Mouse (Mus musculus): ENCODE results near the gene Nrp2. TPM values are rescaled to one million over a fixed set of nuclear protein-coding genes. Genes with fewer than 3 reads are reported as not detected.
A peak's percentile ranks its signal among the peaks of the same experiment; 100 is the strongest.

Nrp2 gene
- total and polyA plus RNA-seq, 2 experiments from 2014 or later: 17.4 to 48.7 TPM

DNA sequence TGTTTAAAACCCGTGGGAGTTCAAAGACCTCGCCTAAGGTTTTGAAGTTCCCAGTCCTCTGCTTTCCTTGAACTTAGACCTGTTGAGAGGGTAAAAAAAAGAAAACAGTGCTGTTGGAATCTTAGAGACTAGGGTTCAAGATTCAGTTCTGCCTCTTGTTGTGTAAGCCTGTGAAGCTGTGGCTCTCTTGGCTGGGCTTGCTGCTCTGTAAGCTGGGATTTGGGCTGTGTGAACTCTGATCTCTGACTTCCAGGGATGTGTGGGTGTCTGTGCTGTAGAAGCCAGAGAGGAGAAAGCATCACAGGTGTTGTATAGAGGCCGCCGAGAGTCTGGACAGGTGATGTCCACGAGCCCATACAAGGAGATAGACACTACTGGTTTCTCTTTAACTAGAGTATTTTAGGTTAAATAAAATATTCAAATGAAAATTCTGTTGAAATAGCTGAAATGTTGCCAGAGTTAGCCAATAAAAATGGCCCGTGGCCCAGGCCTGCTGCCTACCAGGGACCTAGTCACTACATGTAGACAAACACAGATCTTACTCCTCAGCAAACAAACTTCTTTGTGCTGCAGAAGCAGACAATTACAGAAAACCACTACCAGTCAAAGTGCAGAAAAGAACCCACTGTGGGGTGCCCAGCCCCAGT is 120.6 kb downstream of the Nrp2 start:
- Histone ChIP-seq H3K9ac (replicated peaks; ENCODE audit: low read length) (no peak overlapping the region), H3K27ac (no peak overlapping the region), H3K4me3 (ENCODE audit: low read length) (no peak overlapping the region), H3K36me3 (ENCODE audit: insufficient read depth, low read length) (no peaks in the 10 kb centered on the region), H3K27me3 (ENCODE audit: insufficient read depth, low read length) (no peaks in the 10 kb centered on the region), H3K4me1 (ENCODE audit: insufficient read depth, low read length) (no peaks in the 10 kb centered on the region; the same call in 1 of the 2 replicates), H3K9me3 (ENCODE audit: low read length) (no peaks in the 10 kb centered on the region), H3K4me2 (ENCODE audit: low read depth, low read length) (no peak overlapping the region)
- TF ChIP-seq CTCF (IDR thresholded peaks at IDR 0.05; ENCODE audit: low read depth): no peak
- WGBS: 77% methylated on average over 6 of the region's 6 CpGs
- ATAC-seq: no peak
- DNase-seq (ENCODE audit: low spot score): no peak

DNA sequence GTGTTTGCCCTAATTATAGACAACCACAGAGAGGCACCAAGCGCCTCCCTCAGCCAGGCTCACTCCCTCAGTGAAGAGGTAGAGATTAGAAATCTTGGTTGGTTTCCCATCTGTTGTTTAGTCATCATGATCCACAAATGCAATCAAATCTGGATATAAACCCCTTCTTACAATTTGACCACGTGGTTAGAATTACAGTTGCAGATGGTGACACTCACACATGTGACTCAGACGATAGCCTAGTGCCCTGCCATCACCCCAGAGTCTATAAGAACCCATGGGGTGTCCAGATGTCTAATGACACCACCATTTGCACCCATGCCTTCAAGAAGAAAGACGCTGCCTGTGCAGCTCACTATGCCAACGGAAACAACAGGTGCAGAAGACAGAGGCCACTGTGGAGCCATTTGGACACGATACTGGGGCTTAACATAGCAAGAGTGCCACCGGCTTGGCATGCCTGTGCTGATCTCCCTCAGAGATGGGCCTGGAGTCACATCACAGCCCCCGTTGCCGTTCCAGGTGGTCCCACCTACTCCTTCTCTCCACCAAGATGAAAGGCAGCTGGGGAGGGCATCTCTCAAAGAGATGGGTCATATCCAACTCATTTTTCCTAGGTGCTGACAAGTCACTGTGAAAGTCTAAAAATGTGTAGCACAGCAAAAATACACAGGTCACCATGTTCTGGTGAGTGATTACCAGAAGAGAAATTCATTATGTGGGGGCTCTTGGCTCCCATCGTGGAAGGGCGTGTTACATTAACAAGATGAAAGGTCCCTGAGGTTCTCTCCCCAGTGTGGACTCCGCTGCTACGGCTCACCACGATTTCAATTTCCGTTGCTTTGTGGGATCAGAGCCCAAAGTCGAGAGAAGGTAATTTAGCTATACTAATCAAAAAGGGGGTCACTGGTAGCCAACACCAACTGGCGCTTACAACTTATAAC is 123.0 kb downstream of the Nrp2 start:
- WGBS: 76% methylated on average over 17 of the region's 17 CpGs

DNA sequence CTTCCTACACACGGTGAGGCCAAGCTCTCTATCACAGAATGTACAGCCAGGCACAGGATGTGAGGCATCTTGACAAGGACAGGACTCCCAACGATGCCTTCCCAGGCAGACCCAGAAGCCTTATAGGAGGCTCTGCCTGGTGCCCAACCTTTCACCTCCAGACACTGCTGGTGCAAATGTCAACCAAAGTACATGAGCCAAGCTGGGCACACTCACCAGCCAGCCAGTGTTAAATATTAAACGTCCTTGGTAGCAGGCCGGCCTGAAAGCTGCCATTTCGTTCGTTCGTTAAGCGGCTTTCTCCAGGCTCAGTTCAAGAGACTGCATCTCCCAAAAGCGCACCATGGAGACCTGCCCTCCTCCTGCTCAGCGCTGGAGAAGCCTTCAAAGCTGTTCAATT is 124.2 kb downstream of the Nrp2 start:
- no peak for TF ChIP-seq CTCF (IDR thresholded peaks at IDR 0.05; ENCODE audit: low read depth)
- ATAC-seq (no peak), DNase-seq (ENCODE audit: low spot score) (peak; percentile 16)
- WGBS: 52% methylated on average over 10 of the region's 10 CpGs
- Histone ChIP-seq H3K9ac (replicated peaks; ENCODE audit: low read length) (no peak overlapping the region), H3K4me3 (ENCODE audit: low read length) (no peak overlapping the region), H3K36me3 (ENCODE audit: insufficient read depth, low read length) (no peaks in the 10 kb centered on the region), H3K4me1 (ENCODE audit: insufficient read depth, low read length) (no peaks in the 10 kb centered on the region; the same call in 1 of the 2 replicates), H3K27me3 (ENCODE audit: insufficient read depth, low read length) (no peaks in the 10 kb centered on the region), H3K9me3 (ENCODE audit: low read length) (no peaks in the 10 kb centered on the region), H3K4me2 (ENCODE audit: low read depth, low read length) (no peak overlapping the region), H3K27ac (no peak overlapping the region)

More for the DNA sequence above, 123.0 kb downstream of the Nrp2 start:
- Histone ChIP-seq H3K4me3 (ENCODE audit: low read length) (no peak overlapping the region), H3K36me3 (ENCODE audit: insufficient read depth, low read length) (no peaks in the 10 kb centered on the region), H3K9ac (replicated peaks; ENCODE audit: low read length) (no peak overlapping the region), H3K4me2 (ENCODE audit: low read depth, low read length) (no peak overlapping the region), H3K27me3 (ENCODE audit: insufficient read depth, low read length) (no peaks in the 10 kb centered on the region), H3K4me1 (ENCODE audit: insufficient read depth, low read length) (no peaks in the 10 kb centered on the region; the same call in 1 of the 2 replicates), H3K9me3 (ENCODE audit: low read length) (no peaks in the 10 kb centered on the region), H3K27ac (no peak overlapping the region)
- DNase-seq (ENCODE audit: low spot score) (no peak), ATAC-seq (no peak)
- TF ChIP-seq CTCF (IDR thresholded peaks at IDR 0.05; ENCODE audit: low read depth): no peak

DNA sequence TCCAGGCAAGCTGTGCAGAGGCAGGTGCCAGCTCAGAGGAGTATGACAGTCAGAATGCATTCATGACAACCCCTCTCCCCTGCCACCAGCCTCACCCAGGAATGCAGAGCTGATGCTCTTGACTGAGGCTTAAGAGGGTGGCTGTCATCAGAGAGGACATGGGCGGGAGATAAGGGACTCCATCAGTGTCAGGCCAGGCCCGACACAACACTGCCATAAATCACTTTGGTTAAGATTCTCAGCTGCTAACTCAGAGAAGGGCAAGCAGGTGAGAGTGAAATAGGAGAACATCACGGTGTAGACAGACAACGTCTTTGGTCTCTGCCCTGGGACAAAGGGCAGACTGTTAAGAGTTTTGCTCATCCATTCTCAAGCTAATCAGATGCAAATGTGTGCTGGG is 125.1 kb downstream of the Nrp2 start:
- DNase-seq (ENCODE audit: low spot score) (no peak), ATAC-seq (0 out of 2 replicates have a peak, but pooled peaks have one; percentile 18)
- no peaks in the 10 kb centered on the region for H3K9me3 ChIP-seq (ENCODE audit: low read length)
- H3K27ac ChIP-seq: no peak overlapping the region
- TF ChIP-seq CTCF (IDR thresholded peaks at IDR 0.05; ENCODE audit: low read depth): no peak
- H3K4me1 ChIP-seq (ENCODE audit: insufficient read depth, low read length): no peaks in the 10 kb centered on the region; the same call in 1 of the 2 replicates
- no peaks in the 10 kb centered on the region for H3K36me3 ChIP-seq (ENCODE audit: insufficient read depth, low read length)
- no peak overlapping the region for H3K9ac ChIP-seq (replicated peaks; ENCODE audit: low read length)
- no peak overlapping the region for H3K4me3 ChIP-seq (ENCODE audit: low read length)
- WGBS: 56% methylated on average over 4 of the region's 4 CpGs
- H3K27me3 ChIP-seq (ENCODE audit: insufficient read depth, low read length): no peaks in the 10 kb centered on the region
- no peak overlapping the region for H3K4me2 ChIP-seq (ENCODE audit: low read depth, low read length)

DNA sequence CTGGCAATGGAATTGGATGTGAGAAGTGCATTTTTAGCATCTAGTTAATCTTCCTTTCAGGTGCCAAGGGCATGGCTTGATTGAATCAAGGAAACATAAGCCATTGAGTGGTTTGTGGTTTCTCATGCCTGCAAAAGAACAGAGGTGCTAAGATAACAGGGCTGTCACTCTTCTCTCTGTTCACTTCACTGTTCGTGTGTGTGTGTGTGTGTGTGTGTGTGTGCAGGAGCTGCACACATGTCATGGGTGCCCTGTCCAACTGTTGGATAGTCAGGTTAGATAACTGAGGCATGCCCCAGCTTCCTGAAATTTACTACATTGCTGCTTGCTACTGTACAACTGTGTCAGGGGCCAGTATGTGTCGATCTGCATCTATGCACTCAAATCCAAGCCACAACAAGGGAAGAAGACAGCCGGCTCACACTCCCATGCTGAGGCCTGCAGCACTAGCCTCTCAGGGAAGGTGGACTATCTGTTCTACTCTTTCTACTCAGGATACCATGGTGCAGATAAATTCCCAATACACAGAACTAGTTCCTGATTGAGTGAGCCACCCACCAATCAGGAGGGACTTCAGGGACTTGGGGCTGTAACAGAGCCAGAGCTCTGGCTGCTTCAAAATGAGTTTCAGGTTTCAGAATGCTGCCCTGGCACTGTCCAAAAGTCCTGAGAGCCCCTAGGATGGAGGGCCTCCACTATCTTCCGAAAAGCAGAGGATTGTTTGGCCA is 126.8 kb downstream of the Nrp2 start:
- DNase-seq (ENCODE audit: low spot score) (no peak), ATAC-seq (no peak)
- TF ChIP-seq CTCF (IDR thresholded peaks at IDR 0.05; ENCODE audit: low read depth): no peak
- Histone ChIP-seq H3K36me3 (ENCODE audit: insufficient read depth, low read length) (no peaks in the 10 kb centered on the region), H3K4me1 (ENCODE audit: insufficient read depth, low read length) (no peaks in the 10 kb centered on the region; the same call in 1 of the 2 replicates), H3K4me3 (ENCODE audit: low read length) (no peak overlapping the region), H3K9me3 (ENCODE audit: low read length) (no peaks in the 10 kb centered on the region), H3K9ac (replicated peaks; ENCODE audit: low read length) (no peak overlapping the region), H3K27ac (no peak overlapping the region), H3K4me2 (ENCODE audit: low read depth, low read length) (no peak overlapping the region), H3K27me3 (ENCODE audit: insufficient read depth, low read length) (no peaks in the 10 kb centered on the region)
- 75% methylated on average over 4 of the region's 4 CpGs for WGBS

DNA sequence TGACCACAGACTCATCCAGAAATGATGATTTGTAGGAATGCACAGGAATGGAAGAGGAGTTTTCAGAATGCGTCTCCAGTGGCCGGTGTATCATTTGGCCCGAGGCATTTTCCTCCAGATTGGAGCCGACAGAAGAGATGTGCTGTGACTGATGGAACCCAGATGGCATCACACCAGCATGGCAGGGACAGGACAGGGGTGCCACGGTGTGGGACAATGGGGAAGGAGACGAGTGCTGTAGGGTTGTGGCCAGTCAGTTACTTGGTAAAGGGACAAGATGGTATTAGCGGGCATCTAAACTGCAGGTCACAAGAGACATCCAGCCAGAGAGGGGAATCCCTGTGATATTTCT is 127.3 kb downstream of the Nrp2 start:
- Histone ChIP-seq H3K9me3 (ENCODE audit: low read length) (no peaks in the 10 kb centered on the region), H3K4me1 (ENCODE audit: insufficient read depth, low read length) (no peaks in the 10 kb centered on the region; the same call in 1 of the 2 replicates), H3K36me3 (ENCODE audit: insufficient read depth, low read length) (no peaks in the 10 kb centered on the region), H3K4me3 (ENCODE audit: low read length) (no peak overlapping the region), H3K4me2 (ENCODE audit: low read depth, low read length) (no peak overlapping the region), H3K27ac (no peak overlapping the region), H3K27me3 (ENCODE audit: insufficient read depth, low read length) (no peaks in the 10 kb centered on the region), H3K9ac (replicated peaks; ENCODE audit: low read length) (no peak overlapping the region)
- no peak for TF ChIP-seq CTCF (IDR thresholded peaks at IDR 0.05; ENCODE audit: low read depth)
- ATAC-seq (no peak), DNase-seq (ENCODE audit: low spot score) (no peak)
- WGBS: 47% methylated on average over 7 of the region's 7 CpGs
